Mouse (Mus musculus) lung, adult 2 months (tissue): ENCODE measurements around the gene Samd13. TPM values are rescaled to one million over a fixed set of nuclear protein-coding genes. Genes with fewer than 3 reads are reported as not detected.

ENCODE experiments used
- DNase-seq: peaks from one replicate; pipeline ENCODE4 v3.0.0; 2022
- H3K4me1 ChIP-seq: fragments of 200-500 bp; 2 replicates; pipeline ENCODE4 v1.6.1; 2011; ENCODE audit warnings: low read length; ENCODE audit not compliant: control insufficient read depth, insufficient read depth
- H3K4me3 ChIP-seq: fragments of 200-500 bp; replicated peaks from 2 replicates; pipeline ENCODE3; 2011; ENCODE audit warnings: low read depth, mild to moderate bottlenecking, control low read depth, low read length; ENCODE audit errors: extremely low read depth
- CTCF ChIP-seq: fragments of 200-500 bp; IDR thresholded peaks from 2 replicates; pipeline ENCODE4 v1.5.1; 2011; ENCODE audit warnings: mild to moderate bottlenecking, low read length, control low read depth; ENCODE audit not compliant: insufficient read depth
- POLR2A ChIP-seq: fragments of 200-500 bp; IDR thresholded peaks from 2 replicates; pipeline ENCODE4 v1.6.1; 2011; ENCODE audit warnings: low read depth, mild to moderate bottlenecking, control low read depth, low read length, borderline replicate concordance; ENCODE audit errors: extremely low read depth
- WGBS: fragments of 180-500 bp; shearing (Covaris S2); methylation state at CpG from one replicate; pipeline ENCODE4 v1.1.7; 2018; 5-methylcytosine and 5-hydroxymethylcytosine counted together
- polyA plus RNA-seq: library from polyadenylated mRNA; depleted of rRNA; stranded (reverse); fragments of >200 nt; gene quantifications from 2 replicates; pipeline ENCODE4 v1.2.3, GENCODE M21; 2012

Samd13 gene
- polyA plus RNA-seq, 1 experiment = 0.17 TPM

DNA sequence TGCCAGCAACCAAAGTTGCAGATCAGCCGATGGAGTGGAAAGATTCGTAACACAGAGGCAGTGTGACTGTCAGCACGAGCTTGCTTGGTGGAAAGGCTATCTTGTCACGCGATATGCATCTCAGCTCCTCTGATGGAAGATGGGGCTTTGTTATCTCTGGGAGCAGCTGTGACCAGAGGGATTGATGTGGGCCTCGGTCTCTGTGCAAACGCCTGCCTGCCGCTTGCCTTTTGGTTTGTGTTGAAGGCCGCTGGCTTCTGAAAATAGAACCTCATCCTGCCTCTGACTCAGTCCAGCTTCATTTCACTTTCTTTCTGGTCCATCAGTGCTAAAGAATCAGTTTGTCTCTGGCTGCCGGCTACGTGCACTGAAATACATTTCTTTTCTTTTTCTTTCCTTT, 13.6 kb upstream of the Samd13 start:
- WGBS = 59% methylated on average over 11 of the region's 11 CpGs
- Histone ChIP-seq H3K4me3 (no peak overlapping the region), H3K4me1 (no peaks in the 10 kb centered on the region)
- no peak for DNase-seq
- TF ChIP-seq CTCF (no peak), POLR2A (no peak)

DNA sequence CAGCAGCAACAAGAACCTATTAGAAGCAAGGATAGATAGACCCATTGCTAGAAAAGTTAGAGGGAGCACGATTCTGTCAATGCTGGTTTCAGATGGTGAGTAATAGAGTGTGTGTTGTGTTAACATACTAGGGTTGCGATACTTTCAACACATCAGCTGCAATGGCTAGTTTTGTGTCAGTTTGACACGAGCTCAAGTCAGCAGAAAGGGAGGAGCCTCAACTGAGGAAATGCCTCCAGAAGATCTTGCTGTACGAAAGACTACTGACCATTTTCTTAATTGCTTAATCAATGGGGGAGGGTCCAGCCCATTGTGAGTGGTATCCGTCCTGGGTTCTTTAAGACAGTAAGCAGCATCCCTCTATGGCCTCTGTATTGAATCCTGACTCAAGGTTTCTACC, 7.2 kb upstream of the Samd13 start:
- TF ChIP-seq CTCF = no peak
- TF ChIP-seq POLR2A = no peak
- 67% methylated on average over 5 of the region's 5 CpGs for WGBS
- Histone ChIP-seq H3K4me3 (no peak overlapping the region), H3K4me1 (no peaks in the 10 kb centered on the region)
- no peak for DNase-seq

DNA sequence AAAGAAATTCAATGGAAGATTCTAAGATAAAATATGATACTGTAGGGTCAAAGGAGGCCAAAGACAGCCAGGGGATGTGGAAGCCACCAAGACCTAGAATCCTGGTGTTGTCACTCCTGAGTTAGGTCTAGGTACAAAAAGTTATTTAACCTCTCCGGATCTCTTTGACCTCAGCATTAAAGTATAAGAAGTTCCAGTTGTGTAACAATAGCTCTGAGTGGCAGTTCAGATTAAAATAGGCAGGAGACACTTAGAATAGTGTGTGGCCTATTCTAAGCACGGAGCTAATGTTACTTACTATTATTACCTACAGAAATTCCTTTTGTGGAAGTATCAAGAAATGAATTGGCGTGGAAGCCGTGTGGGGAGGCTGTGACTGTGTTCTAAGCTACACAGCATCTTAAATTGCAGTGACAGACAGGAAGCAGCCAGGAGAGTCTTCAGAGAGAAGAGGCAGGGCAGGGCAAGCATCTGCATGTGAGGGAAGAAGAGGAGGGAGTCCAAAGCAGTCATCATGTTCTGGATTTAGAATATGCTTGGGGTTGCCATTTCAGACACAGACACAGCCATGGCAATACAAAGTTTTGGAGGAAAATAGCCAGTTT, 1.8 kb upstream of the Samd13 start:
- Histone ChIP-seq H3K4me1 (peaks cover 7% of the 10 kb centered on the region), H3K4me3 (no peak overlapping the region)
- WGBS = 76% methylated on average over 4 of the region's 4 CpGs
- DNase-seq = no peak
- TF ChIP-seq CTCF = no peak
- TF ChIP-seq POLR2A = no peak

DNA sequence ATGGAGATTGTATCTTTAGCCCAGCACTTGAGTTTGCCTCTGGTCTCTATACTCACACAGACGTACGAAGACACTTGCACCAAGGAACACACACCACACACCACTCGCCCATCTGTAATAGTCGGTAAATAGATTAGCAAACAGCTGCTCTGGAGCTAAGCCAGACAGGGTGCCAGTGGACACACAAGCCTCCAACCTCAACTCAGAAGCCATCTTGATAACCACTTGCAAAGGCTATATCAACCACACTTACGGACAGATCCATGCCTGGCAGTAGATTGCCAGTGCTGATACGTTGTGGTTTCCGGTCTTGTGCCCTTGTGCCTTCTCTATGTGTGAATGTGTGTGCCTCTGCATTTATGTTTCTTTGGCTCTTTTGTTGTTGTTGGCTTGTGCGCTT, 1.0 kb upstream of the Samd13 start:
- H3K4me1 ChIP-seq = peaks cover 7% of the 10 kb centered on the region
- DNase-seq = no peak
- H3K4me3 ChIP-seq = no peak overlapping the region
- 82% methylated on average over 8 of the region's 8 CpGs for WGBS
- TF ChIP-seq POLR2A (no peak), CTCF (no peak)

DNA sequence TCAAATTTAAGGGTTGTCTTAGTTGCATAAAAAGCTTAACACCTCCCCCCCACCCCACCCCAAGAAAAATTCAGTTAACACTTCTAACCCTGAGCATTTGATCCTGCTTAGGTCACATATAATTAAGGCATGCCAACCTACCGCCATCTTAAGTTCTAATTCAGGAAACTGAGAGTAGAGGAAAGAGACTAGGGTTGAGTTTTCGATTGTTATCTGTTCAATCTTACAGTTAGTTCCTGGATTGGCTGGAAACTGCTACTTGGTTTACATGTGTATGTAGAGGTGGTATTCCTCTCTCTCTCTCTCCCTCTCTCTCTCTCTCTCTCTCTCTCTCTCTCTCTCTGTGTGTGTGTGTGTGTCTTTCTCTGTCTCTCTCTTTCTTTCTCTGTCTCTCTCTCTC, 2.3 kb downstream of the Samd13 start:
- no peak overlapping the region for H3K4me3 ChIP-seq
- H3K4me1 ChIP-seq = peaks cover 7% of the 10 kb centered on the region
- 52% methylated on average over 2 of the region's 2 CpGs for WGBS
- DNase-seq = no peak
- no peak for TF ChIP-seq POLR2A
- TF ChIP-seq CTCF = no peak

DNA sequence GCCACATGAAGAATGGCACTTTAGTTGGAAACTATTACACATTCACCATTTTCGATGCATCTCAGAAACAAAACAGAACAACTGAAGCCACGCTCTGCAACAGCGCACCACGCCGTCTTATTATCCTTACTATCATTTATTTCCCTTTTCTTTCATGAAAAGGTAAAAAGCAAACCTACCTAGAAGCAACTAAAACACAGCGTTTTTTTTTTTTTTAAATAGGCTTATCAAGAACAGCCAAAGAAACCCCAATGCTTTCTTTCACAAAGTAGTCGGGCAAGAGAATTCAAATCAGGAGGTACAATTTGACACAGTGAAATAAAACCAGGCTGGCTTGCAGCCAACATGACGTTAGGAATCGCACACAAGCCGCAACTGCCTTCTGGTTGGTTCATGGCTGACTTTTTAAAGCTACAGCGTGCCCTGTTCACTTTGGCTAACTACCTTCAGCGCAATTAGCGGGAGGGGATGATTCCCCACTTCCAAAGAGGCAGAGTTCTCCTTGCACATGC, 3.2 kb downstream of the Samd13 start:
- peak; percentile 12 for DNase-seq
- H3K4me3 ChIP-seq = peak overlapping the region; percentile 35
- TF ChIP-seq POLR2A = no peak
- TF ChIP-seq CTCF = no peak
- H3K4me1 ChIP-seq = peaks cover 7% of the 10 kb centered on the region
- 31% methylated on average over 13 of the region's 13 CpGs for WGBS

DNA sequence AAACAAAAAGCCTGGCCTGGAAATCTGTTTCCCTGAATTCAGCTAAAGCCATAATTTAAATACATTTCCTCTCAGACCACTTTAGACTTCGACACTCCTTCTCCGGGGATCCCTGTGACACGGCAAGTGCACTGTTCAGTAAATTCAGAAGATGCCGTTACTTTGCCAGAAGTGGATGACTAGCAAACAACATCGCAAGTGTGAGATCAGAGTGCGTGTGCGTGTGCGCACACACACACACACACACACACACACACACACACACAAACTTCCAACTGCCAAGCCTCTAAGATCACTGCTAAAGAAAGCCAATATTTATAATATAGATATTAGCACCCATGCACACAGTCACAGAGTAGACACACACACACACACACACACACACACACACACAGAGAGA, 3.7 kb downstream of the Samd13 start:
- no peak for DNase-seq
- no peak overlapping the region for H3K4me3 ChIP-seq
- 49% methylated on average over 8 of the region's 8 CpGs for WGBS
- H3K4me1 ChIP-seq = peaks cover 7% of the 10 kb centered on the region
- no peak for TF ChIP-seq POLR2A
- TF ChIP-seq CTCF = no peak

DNA sequence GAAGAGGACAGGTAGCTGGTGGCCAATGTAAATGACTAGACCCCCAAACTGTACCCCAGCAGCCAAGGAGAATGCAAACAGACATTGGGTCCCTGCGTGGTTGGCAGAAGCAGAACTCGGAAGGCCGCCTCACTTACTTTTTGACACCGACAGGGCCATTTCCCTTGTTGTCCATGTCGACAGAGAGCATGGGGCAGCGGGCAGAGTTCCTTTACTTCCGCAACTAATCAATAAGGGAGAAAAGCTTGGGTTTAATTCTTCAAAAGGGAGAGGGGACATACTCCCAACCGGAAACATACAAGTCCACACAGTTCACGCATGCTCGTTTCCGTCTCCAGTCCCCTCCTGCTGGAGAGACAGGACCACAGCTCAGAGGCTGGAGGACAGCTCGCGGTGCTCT, 4.8 kb downstream of the Samd13 start:
- no peak for DNase-seq
- WGBS = 90% methylated on average over 13 of the region's 13 CpGs
- TF ChIP-seq POLR2A (no peak), CTCF (no peak)
- Histone ChIP-seq H3K4me3 (no peak overlapping the region), H3K4me1 (peaks cover 7% of the 10 kb centered on the region)

DNA sequence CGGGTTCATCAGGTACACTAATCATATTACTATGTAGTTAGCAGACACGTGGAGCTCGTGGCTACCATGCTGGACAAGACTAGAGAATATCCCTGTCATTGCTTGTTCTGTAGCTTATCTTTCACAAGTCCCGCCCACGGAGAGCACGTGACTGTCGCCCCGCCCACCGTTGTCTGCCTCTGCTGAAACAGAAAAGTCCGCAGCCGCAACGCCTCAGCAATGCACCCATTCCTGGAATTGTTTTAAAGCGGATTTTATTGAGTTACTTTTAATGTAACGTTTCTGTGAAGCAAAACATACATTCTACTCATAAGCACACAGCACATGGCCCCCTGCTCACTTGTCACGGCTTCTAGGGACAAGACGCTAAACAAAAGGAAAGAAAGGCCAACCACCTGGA, 5.7 kb downstream of the Samd13 start:
- no peak overlapping the region for H3K4me3 ChIP-seq
- WGBS = 92% methylated on average over 16 of the region's 16 CpGs
- H3K4me1 ChIP-seq = peaks cover under 1% of the 10 kb centered on the region; the same call in 1 of the 2 replicates
- no peak for DNase-seq
- TF ChIP-seq POLR2A (no peak), CTCF (no peak)

DNA sequence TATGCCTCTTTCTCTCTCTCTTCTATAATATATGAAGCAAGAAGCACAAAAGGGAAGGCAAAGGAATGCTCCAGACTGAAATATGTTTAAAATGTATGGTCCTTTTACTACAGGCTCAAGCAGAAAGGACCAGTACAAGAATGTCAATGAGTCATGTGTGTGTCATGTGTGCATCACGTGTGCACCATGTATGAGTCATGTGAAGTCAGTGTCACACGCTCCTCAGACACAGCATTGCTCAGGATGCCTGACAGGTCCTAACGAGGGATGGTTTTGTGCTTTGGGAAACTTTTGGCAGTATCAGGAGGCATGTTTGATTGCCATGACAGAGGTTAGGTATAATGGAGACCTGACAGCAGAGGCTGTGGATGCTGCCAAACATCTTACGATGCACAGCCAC, 9.2 kb downstream of the Samd13 start:
- Histone ChIP-seq H3K4me3 (no peak overlapping the region), H3K4me1 (no peaks in the 10 kb centered on the region)
- TF ChIP-seq CTCF (no peak), POLR2A (no peak)
- no peak for DNase-seq
- WGBS = 87% methylated on average over 4 of the region's 4 CpGs

DNA sequence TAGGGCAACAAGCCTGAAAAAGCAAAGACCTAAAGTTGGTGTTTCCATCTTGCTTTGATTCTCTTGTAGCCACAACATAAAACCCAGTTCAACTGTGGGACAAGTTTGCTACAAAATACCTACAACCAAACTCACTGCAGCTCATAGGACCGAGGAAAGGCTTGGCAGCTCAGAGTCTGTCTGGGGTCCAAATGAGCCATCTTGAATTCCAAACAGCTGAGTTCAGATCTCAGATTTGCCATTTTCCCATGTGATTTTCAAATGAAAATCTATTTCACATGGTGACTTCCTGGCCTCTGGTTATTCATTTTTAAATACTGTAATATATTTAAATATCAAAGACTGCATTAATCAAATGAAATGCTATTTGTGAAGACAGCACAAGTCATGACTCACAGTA, 10.3 kb downstream of the Samd13 start:
- WGBS = 74% methylated on average over 1 of the region's 1 CpGs
- no peak for TF ChIP-seq POLR2A
- TF ChIP-seq CTCF = no peak
- Histone ChIP-seq H3K4me3 (no peak overlapping the region), H3K4me1 (no peaks in the 10 kb centered on the region)
- DNase-seq = no peak
